Mouse (Mus musculus) adrenal gland, adult 8-10 months (tissue): Measurements from ENCODE around the gene Pla2g4d. TPM values are rescaled to one million over a fixed set of nuclear protein-coding genes. Genes with fewer than 3 reads are reported as not detected.
A peak's percentile ranks its signal among the peaks of the same experiment; 100 is the strongest.

Experiments
- DNase-seq: peaks from one replicate; pipeline ENCODE4 v3.0.0; 2022
- total RNA-seq, 4 experiments: library from RNA; stranded (reverse); gene quantifications; 2 replicates each; pipeline ENCODE4 v1.2.4; 2022

Pla2g4d gene
- under 1 TPM in 1 of 4 experiments, not detected in 3; 0.10 TPM for total RNA-seq

DNA sequence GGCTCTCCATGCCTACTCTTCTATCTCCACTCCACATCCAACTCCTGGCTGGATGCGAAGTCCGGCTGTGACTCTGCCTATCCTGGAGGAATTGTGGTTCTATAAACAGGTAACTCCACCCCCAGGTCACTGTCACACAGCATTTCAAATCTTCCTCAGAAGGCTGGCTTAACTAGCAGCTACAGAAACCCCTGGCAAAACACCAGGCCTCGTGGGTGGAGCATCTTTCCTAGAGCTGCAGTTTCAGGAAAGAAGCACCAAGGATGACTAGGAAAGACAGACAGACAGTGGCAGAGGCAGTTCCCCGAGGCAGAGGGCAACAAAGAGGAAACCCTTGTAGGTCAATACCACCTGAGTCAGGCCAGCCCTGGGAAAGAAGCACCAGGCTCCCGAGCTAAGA lies at the start of gene Pla2g4d:
TSS of gene Pla2g4d (minus strand) at position 203 of the 400 bp plus-strand sequence.
- no peak for DNase-seq

- DNase-seq = no peak
Measured at GRCm38 (mm10) chr2:120337886-120338285, 48.9 kb upstream of the Pla2g4d start.

DNA sequence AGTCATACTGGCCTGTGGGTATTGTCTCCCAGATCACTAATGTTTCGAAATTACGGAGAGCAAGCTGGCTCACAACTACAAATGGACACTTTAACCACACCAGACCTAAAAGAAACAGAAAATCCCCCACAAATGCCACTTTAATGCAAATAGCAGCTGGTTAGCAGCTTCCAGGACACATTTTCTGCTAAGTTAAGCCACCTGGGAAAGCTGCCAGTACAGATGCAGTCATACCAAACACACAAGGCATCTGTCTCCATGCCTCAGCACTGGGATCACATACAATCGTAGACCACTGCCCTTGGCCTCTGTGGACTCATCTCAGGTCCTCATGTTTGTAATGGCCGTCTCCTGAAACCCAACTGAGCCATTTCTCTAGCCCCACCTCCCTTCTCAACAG lies 42.6 kb upstream of the Pla2g4d start:
- no peak for DNase-seq

DNA sequence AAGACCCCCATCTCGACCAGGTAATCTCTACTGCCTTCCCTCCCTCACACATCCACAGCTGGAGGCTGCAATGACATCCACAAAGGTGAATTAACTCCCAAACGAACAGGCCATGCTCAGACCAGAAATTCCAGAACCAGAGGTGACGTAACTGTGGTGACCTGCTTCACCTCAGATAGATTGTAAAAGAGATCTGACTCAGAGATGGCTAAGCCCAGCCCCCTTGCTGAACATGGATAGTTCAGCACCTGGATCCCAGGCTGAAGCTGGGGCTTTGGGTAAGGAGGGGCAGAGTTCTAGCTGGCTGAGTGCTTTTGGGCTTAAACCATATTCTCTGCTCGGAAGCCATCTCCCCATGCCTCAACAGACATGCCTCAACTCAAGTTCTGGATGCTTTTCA lies 26.1 kb upstream of the Pla2g4d start:
- no peak for DNase-seq

GRCm38 (mm10) chr2:120314487-120314886 lies 25.5 kb upstream of the Pla2g4d start:
- no peak for DNase-seq

DNA sequence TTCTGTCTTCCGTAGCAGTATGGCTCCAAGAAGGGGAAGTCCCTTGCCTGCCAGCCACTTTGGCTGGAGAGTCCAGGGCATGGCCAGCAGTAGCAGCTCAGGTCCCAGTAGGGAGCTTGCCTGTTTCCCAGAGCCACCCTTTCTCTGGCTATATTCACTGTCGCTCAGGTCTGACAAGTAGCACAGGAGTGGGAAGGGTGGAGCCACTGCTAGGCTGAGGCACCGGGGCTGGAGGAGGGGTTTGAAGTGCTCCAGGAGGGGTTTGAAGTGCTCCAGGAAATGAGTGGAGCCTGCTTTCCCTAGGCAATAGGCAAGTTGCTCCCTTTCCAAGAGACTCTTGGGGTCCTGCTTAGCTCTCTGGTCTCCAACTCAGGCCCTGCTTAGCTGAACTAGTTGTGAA lies 25.0 kb upstream of the Pla2g4d start, which contains the start of gene Pla2g4f:
TSS of gene Pla2g4f (minus strand) at position 190 of the 400 bp plus-strand sequence.
- DNase-seq = no peak

DNA sequence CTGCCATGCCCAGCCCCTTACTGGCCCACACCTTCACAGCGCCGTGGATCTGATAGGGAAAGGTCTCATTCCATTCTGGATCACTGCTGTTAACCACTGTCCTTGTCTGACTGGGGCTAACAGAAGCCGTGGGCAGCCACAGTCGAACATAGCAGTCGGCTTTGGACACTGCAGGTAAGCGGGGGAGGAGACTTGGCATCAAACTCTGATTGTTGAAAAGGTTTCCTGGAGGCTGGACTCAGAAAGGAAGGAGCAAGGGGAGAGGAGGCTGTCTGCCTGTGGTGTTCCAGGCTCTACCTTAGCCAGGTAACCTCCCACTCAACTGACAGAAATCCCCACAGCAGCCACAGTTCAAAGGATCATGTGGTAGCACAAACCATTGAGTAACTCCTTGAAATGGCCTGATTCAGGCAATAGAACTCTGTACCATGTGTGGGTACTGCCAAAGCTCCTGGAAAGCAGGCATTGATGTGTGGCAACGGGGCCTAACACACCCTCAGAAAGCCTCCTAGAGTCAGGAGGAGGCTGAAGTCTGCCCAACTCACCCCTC lies 23.4 kb upstream of the Pla2g4d start:
- no peak for DNase-seq

DNA sequence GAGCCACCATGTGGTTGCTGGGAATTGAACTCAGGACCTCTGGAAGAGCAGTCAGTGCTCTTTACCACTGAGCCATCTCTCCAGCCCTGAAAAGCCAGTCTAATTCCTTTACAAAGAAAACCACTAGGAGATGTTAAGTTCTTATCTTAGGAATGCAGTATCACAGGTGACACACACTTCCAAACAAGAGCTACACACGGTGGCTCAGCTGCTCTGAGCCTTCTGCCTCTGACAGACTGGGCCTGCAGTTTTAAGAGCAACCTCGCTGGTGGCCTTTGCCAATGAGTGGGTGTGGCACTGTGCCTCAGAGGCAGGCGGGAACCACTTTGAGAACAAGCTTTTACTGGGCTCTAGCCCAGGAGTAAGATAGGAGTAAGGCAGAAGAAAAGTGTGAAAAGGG lies 15.1 kb upstream of the Pla2g4d start:
- DNase-seq = no peak

DNA sequence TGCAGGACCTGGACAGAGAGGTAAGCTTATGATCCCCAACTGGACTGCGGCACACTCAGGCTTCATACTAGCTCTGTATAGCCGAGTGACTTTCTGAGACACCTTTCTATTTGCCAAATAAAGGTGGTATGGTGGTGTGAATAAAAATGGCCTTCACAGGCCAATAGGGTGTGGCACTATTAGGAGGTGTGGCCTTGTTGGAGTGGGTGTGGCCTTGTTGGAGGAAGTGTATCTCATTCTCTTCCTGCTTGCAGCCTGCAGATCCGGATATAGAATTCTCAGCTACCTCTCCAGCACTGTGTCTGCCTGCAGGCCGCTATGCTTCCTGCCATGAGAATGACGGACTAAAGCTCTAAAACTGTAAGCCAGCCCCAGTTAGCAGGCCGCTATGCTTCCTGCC lies 12.1 kb upstream of the Pla2g4d start:
- no peak for DNase-seq

- no peak for DNase-seq
Measured at GRCm38 (mm10) chr2:120299866-120300265, 10.9 kb upstream of the Pla2g4d start.

DNA sequence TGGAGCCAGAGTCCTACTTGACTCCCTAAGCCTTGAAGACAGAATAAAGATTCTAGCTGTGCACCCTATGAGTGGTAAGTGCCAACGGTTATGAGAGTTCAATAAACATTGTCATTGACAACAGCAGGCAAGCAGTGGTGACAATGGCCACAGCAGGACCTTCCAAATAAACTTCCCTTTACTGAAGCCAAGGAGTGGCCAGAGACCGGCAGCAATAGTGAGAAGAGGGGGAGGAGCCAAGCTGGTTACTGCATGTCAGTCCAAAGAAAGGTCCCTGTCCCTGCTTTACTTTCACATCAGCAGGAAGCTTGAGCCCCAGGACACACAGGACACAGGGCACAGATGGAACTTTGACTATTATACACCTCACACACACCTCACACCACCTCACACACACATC lies 7.2 kb upstream of the Pla2g4d start:
- DNase-seq = no peak

GRCm38 (mm10) chr2:120291471-120292078 lies 2.6 kb upstream of the Pla2g4d start:
- DNase-seq = peak; percentile 66

DNA sequence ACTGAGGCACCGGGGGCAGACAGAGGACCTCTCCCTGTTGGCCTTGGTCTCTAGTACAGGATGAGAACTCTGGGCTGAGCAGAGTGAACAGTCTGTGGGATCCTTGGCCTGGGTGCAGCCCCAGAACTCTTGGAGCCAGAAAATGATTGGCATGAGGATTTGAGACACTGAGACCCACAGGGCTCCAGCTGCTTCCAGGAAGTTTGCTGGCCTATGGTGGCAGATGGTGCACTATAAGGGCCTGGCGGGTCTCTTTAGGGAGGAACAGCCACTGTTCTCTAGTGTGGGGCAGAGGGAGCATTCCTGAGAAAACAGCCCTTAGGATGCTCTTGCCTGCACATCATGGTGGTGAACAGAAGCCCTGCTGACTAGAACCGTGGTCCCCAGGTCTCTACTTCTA lies 596 bp downstream of the Pla2g4d start:
- DNase-seq = no peak

DNA sequence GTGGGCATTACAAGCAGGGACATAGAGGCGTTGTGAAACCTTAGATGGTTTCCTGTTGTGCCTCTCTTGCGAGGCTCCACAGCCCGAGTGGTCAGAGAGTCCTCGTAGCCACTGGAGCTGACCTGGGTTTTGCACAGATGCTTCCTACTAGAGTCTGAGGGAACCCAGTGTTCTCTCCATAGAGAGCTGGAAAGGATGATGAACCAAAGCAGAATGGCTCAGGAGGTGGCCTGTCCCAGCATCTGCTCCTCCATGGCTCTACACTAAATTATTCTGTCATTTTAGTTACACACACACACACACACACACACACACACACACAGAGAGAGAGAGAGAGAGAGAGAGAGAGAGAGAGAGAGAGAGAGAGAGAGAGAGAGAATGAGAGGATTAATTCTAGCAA lies 3.4 kb downstream of the Pla2g4d start:
- DNase-seq = no peak

DNA sequence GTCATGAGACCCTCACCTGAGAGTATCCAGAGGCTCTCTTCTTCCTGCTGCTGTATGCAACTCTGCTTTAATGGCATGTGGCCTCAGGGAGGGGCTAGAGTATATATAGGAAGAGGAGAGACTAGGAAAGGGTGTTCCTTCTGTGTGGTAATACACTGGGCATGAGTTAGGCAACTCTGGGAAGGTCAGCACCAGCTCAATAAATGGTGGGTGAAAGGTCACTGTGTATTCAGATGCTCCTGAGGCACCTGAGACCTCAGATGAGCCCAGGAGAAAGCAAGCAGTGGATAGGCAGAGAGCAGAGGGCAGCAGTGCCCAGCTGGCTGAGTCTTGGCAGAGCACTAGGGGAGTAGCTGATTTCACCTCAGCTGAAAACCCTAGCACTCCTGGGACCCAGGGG lies 4.3 kb downstream of the Pla2g4d start:
- no peak for DNase-seq

GRCm38 (mm10) chr2:120284094-120284493 lies 4.9 kb downstream of the Pla2g4d start:
- peak; percentile 67 for DNase-seq

DNA sequence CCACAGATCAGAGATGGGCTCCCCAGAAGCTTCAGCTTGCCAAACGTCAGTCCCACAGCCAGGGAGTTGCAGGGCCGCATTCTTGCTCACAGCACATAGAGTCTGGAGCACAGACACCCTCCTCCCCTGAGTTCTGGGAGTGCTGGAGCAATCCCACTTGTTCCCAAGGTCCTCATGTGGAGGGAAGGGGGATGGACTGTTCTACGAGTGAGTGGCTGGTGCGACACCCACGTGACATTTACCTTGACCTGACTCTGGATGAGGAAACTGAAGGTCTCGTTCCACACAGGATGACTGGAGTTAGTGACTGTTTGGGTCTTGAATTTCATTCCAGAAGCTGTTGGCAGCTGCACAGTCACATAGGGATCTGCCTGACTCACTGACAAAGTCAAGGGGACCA lies 5.4 kb downstream of the Pla2g4d start:
- peak; percentile 85 for DNase-seq

DNA sequence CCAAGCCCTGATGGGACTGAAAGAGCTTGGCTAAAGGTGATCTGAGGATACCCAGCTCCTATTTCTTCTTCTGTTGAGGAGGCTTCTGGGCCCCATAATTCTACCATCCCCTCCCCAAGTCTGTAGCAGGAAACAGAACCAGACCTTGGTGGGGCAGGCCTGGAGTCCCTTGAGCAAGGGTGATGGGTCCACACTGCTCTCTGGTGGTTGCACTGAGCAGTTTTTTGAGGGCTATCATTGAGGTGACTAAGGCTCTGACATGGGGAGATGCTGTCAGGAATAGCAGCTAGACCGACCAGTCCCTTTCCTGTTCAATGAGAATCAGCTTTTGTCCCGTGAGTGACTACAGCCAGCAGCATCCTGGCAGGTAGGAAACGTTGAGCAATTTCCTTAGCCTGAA lies 7.8 kb downstream of the Pla2g4d start:
- DNase-seq = no peak

DNA sequence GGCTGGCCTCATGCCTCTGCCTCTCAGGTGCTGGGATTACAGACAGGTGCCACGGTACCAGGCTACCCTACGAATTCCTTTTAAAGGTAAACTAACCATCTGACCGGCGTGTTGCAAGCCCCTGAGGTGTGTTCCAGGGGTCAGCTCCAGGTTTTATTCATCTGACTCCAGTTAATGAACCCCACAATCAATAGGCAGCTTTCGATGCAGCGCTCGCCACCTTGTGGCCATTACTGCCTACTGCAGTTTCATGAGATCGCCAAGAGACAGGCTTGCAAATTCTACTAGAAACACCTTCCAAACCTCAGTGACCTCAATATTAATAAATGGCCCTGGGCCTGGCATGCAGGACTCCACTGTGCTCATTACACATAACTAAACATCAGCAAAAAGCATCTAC lies 9.0 kb downstream of the Pla2g4d start:
- DNase-seq = no peak

DNA sequence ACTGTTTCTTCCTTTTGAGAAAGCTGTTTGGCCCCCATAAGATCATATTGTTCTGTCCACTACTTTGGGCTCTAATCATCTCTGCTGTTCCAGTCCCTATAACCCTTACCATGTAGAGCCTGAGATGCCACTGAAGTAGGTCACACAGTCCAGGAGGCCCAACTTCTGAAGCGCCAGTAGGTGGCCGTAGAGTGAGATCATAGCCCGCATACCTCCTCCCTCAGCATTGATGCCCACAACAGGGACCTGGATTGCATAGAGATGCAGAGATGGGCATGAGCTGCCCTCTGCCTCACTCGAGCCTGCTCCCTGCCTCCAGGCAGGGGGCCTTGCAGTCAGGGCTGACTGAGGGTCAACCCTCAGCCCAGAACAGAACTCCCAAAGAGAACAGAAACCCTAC lies 12.0 kb downstream of the Pla2g4d start:
- DNase-seq = no peak

DNA sequence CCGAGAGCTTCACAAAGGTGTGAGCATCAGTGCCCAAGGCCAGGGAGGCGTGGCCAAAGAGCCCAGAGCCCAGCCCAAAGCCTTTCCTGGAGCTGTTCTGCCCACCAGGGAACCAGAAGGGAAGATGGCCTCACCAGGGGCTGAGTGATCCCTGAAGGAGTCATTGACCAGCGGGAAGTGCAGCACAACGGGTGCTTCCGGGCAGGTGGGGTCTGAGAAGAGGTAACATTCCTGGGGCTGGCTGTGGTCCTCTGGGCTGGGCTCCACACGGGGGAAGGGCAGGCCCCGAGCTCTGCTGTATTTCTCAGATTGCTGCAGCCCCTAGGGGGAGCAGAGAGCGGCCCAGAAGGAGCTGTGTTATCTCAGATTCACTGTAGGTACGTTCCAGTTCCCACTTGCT lies 20.4 kb downstream of the Pla2g4d start:
- DNase-seq = no peak

DNA sequence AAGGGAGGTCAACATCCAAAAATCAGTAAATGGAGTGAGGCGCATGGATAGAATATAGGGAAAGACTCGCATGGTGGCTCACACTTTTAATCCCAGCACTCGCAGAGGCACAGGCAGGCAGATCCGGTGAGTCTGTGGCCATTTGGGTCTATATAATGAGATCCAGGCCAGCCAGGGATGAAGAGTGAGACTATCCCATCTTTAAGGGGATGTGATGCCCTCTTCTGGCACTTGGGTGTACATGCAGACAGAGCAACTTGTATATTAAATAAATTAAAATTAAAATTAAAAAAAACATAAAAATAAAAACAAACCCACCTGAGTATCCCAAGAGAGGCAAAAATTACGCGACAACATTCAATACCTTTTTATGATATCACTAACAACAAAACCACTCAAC lies 23.5 kb downstream of the Pla2g4d start:
- DNase-seq = no peak

DNA sequence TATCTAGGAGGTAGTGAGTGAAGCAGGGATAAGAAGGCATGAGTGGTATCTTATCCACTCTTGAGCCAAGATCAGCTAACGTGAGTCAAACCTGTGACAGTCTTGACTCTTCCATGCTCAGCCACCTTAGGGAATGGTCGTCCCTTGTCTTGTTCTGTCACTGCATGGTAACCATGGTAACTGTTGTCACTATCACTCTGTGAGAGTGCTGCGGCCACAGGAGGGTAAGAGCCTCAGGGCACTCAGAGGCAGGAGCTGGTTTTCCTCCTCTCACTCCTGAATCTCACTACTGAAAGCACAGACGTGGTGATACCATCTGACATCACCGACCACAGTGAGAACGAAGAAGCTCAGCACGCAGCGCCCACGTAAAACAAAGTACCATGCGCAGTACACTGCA lies 24.1 kb downstream of the Pla2g4d start:
- DNase-seq = no peak

GRCm38 (mm10) chr2:120262876-120263275 lies 26.1 kb downstream of the Pla2g4d start:
- no peak for DNase-seq

DNA sequence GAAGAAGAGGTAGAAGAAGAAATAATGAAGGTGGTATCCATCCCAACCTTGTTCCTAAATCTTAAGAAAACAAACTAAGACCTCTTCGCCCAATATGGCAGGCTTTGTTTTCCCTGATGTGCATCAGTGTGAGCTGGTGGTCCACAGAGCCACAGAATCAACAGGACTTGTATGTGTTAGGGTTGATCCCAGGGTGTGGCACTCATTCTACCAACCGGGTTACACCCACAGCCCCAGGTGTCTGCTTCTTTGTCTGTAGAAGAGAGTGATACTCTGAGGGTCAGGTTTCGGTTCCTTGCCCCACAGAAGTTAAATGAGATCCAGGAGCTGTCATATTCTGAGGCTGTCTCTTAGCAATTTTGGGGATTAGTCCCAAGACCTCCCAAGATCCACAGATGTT lies 27.7 kb downstream of the Pla2g4d start:
- DNase-seq = no peak
